Comparison of ENCODE assay signal across 8 mouse cellular contexts in the genomic region with DNA sequence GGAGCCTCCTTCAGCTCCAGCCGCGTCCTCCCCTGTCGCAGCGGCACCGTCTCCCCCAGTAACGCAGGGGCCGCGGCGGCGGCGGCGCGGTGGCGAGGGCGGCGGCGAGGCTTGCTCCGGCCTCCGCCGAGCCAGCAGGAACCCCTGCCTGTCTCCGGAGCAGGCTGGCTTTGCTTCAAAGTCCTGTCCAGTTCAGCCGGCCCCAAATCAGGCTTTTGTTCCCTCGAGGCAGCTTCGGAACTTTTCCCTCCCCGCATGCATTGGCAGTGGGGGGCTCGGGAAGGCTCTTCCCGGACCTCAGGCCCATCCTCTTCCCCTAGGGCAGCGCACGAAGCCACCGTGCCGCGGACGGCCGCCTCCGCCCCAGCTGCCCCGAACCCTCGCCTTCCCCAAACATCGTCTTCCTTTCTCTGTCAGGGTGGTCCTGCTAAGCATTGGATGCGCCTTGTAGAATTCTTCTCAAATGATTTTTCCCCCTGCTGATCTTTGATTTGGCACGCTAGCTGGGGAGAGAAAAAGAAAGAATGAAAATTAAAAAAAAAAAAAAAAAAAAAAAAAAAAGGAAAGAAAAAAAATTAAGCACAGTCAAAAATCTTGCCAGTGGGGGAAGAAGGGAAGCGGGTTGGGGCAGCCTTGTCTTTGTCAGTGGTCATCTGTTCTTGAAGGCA. TPM values are rescaled to one million over a fixed set of nuclear protein-coding genes. Genes with fewer than 3 reads are reported as not detected.
DNase-seq lines count a peak whose midpoint lies in the region; ATAC-seq and TF ChIP-seq lines count a peak whose summit lies in the region.

No protein-coding gene starts in this region.

- WGBS in forebrain, embryonic 11.5 days, result under 1% methylated on average over 41 of the region's 41 CpGs
- under 1% methylated on average over 41 of the region's 41 CpGs for WGBS in heart, embryonic 15.5 days
- WGBS in liver, embryonic 13.5 days (ENCODE audit: insufficient replicate concordance), result under 1% methylated on average over 40 of the region's 41 CpGs
- under 1% methylated on average over 41 of the region's 41 CpGs for WGBS in stomach, embryonic 14.5 days

- H3K27me3 ChIP-seq in forebrain, embryonic 11.5 days (ENCODE audit: control insufficient read depth, insufficient read depth, low read length), result no peaks in the 10 kb centered on the region
- no peaks in the 10 kb centered on the region for H3K27me3 ChIP-seq in heart, embryonic 15.5 days
- H3K27me3 ChIP-seq in liver, embryonic 13.5 days, result peaks cover 35% of the 10 kb centered on the region
- no peaks in the 10 kb centered on the region for H3K27me3 ChIP-seq in stomach, embryonic 14.5 days (ENCODE audit: control insufficient read depth, insufficient read depth, low read length)

- peaks cover 8% of the 10 kb centered on the region for H3K4me1 ChIP-seq in bone marrow macrophage, adult 2 months (ENCODE audit: control insufficient read depth, insufficient read depth, low read length)
- H3K4me1 ChIP-seq in forebrain, embryonic 11.5 days (replicated peaks; ENCODE audit: control insufficient read depth, insufficient read depth, low read length), result no peaks in the 10 kb centered on the region
- H3K4me1 ChIP-seq in heart, embryonic 15.5 days (replicated peaks), result peaks cover 3% of the 10 kb centered on the region; the same call in 1 of the 2 replicates
- H3K4me1 ChIP-seq in liver, embryonic 13.5 days (replicated peaks), result no peaks in the 10 kb centered on the region
- H3K4me1 ChIP-seq in stomach, embryonic 14.5 days (ENCODE audit: control insufficient read depth, insufficient read depth, low read length), result no peaks in the 10 kb centered on the region

- H3K4me3 ChIP-seq in bone marrow macrophage, adult 2 months (ENCODE audit: insufficient read depth, low read length), result peak overlapping the region; percentile 65
- H3K4me3 ChIP-seq in forebrain, embryonic 11.5 days (ENCODE audit: low read depth, low read length), result peak overlapping the region; percentile 57
- H3K4me3 ChIP-seq in heart, embryonic 15.5 days, result peak overlapping the region; percentile 80
- H3K4me3 ChIP-seq in liver, embryonic 13.5 days (replicated peaks), result peak overlapping the region; percentile 59
- peak overlapping the region; percentile 60 for H3K4me3 ChIP-seq in stomach, embryonic 14.5 days (ENCODE audit: low read depth, low read length)

- no peaks in the 10 kb centered on the region for H3K9me3 ChIP-seq in forebrain, embryonic 11.5 days (ENCODE audit: control insufficient read depth, low read length)
- H3K9me3 ChIP-seq in heart, embryonic 15.5 days (replicated peaks), result no peaks in the 10 kb centered on the region
- no peaks in the 10 kb centered on the region for H3K9me3 ChIP-seq in liver, embryonic 13.5 days (replicated peaks)
- H3K9me3 ChIP-seq in stomach, embryonic 14.5 days (ENCODE audit: control insufficient read depth, low read depth, low read length), result no peaks in the 10 kb centered on the region

- peak; percentile 47 to 54 for DNase-seq in B cell, adult 2 months
- peak; percentile 89 for DNase-seq in forebrain, embryonic 11.5 days (ENCODE audit: low spot score)
- peak; percentile 57 to 72 for DNase-seq in kidney, postnatal 25 days
- peak; percentile 4 for DNase-seq in liver, embryonic 13.5 days
- peak; percentile 32 for DNase-seq in naive thymus-derived CD4-positive, alpha-beta T cell, adult 2 months (ENCODE audit: low read depth)

- H3K36me3 ChIP-seq in forebrain, embryonic 11.5 days (ENCODE audit: control insufficient read depth, insufficient read depth, low read length), result no peaks in the 10 kb centered on the region
- H3K36me3 ChIP-seq in heart, embryonic 15.5 days, result no peaks in the 10 kb centered on the region
- H3K36me3 ChIP-seq in liver, embryonic 13.5 days, result no peaks in the 10 kb centered on the region
- no peaks in the 10 kb centered on the region for H3K36me3 ChIP-seq in stomach, embryonic 14.5 days (ENCODE audit: control insufficient read depth, insufficient read depth, low read length)

- H3K4me2 ChIP-seq in forebrain, embryonic 11.5 days (ENCODE audit: low read depth, low read length, severe bottlenecking), result peak overlapping the region; percentile 82
- H3K4me2 ChIP-seq in heart, embryonic 15.5 days, result peak overlapping the region; percentile 97
- peak overlapping the region; percentile 72 for H3K4me2 ChIP-seq in liver, embryonic 13.5 days
- peak overlapping the region; percentile 84 for H3K4me2 ChIP-seq in stomach, embryonic 14.5 days (replicated peaks; ENCODE audit: low read depth, low read length)

- peak overlapping the region; percentile 87 for H3K9ac ChIP-seq in forebrain, embryonic 11.5 days (ENCODE audit: low read length)
- H3K9ac ChIP-seq in heart, embryonic 15.5 days, result peak overlapping the region; percentile 75
- H3K9ac ChIP-seq in liver, embryonic 13.5 days, result peak overlapping the region; percentile 45; the same call in 1 of the 2 replicates
- peak overlapping the region; percentile 57 for H3K9ac ChIP-seq in stomach, embryonic 14.5 days (replicated peaks; ENCODE audit: low read depth, low read length)

- TF ChIP-seq POLR2A in bone marrow macrophage, adult 2 months (IDR thresholded peaks at IDR 0.05; ENCODE audit: borderline replicate concordance, low read depth, low read length), result no peak

- peak; percentile 93 for ATAC-seq in forebrain, embryonic 11.5 days (replicated peaks; ENCODE audit: low FRiP score)
- ATAC-seq in heart, embryonic 15.5 days (replicated peaks; ENCODE audit: insufficient number of reproducible peaks, insufficient read depth, low FRiP score, low read depth), result peak; percentile 90
- ATAC-seq in liver, embryonic 13.5 days (ENCODE audit: low read depth), result no peak
- peak; percentile 82 for ATAC-seq in stomach, embryonic 14.5 days (ENCODE audit: insufficient number of reproducible peaks, insufficient read depth, low FRiP score, low read depth)

- TF ChIP-seq CTCF in bone marrow macrophage, adult 2 months (IDR thresholded peaks at IDR 0.05; ENCODE audit: low read depth, low read length), result no peak

- peak overlapping the region; percentile 27 for H3K27ac ChIP-seq in bone marrow macrophage, adult 2 months (ENCODE audit: insufficient read depth, low read depth, low read length)
- peak overlapping the region; percentile 84 for H3K27ac ChIP-seq in forebrain, embryonic 11.5 days (ENCODE audit: low read depth, low read length)
- peak overlapping the region; percentile 87 for H3K27ac ChIP-seq in heart, embryonic 15.5 days
- peak overlapping the region; percentile 13; the same call in 1 of the 2 replicates for H3K27ac ChIP-seq in liver, embryonic 13.5 days
- peak overlapping the region; percentile 89 for H3K27ac ChIP-seq in stomach, embryonic 14.5 days (ENCODE audit: low read length)

RNA-seq across cellular contexts. Expression of gene Gpr85, which starts 0.9 kb away (rescaled TPM):
- 6.7 and 9.7 TPM in 2 replicates for polyA plus RNA-seq in bone marrow macrophage, adult 2 months (2012; ENCODE audit: insufficient read depth, insufficient read length, missing spikeins)
- polyA plus RNA-seq in forebrain, embryonic 11.5 days (2014; fragmentation: Nextera tagmentation; extraction: Ambion mirVana), result 13.3 and 16.4 TPM in 2 replicates
- polyA plus RNA-seq in heart, embryonic 15.5 days (2015; fragmentation: Nextera tagmentation; extraction: Ambion mirVana), result 3.1 and 3.9 TPM in 2 replicates
- polyA plus RNA-seq in liver, embryonic 13.5 days (2015; fragmentation: Nextera tagmentation; extraction: Ambion mirVana), result 0.69 and 0.74 TPM in 2 replicates
- polyA plus RNA-seq in stomach, embryonic 14.5 days (2014; fragmentation: Nextera tagmentation; extraction: Ambion mirVana), result 6.0 and 6.4 TPM in 2 replicates

RNA-seq across cellular contexts. Expression of gene 2610001J05Rik, which starts 32.5 kb away (rescaled TPM):
- polyA plus RNA-seq in bone marrow macrophage, adult 2 months (2012; ENCODE audit: insufficient read depth, insufficient read length, missing spikeins), result 152 and 158 TPM in 2 replicates
- 80.8 and 87.1 TPM in 2 replicates for polyA plus RNA-seq in forebrain, embryonic 11.5 days (2014; fragmentation: Nextera tagmentation; extraction: Ambion mirVana)
- 110 and 118 TPM in 2 replicates for polyA plus RNA-seq in heart, embryonic 15.5 days (2015; fragmentation: Nextera tagmentation; extraction: Ambion mirVana)
- polyA plus RNA-seq in liver, embryonic 13.5 days (2015; fragmentation: Nextera tagmentation; extraction: Ambion mirVana), result 54.6 and 55.1 TPM in 2 replicates
- polyA plus RNA-seq in stomach, embryonic 14.5 days (2014; fragmentation: Nextera tagmentation; extraction: Ambion mirVana), result 112 and 118 TPM in 2 replicates

Comparison
In these comparisons a context has a peak if more than half of its experiments do, and no peak if none do; other contexts are left out.
1. DNase-seq: peak in every context shown above with its lines; median percentile 89 in forebrain, embryonic 11.5 days; 64 in kidney, postnatal 25 days; 50 in B cell, adult 2 months; 32 in naive thymus-derived CD4-positive, alpha-beta T cell, adult 2 months; 4 in liver, embryonic 13.5 days.
2. H3K27ac ChIP-seq: peak in every context shown above with its lines; median percentile 89 in stomach, embryonic 14.5 days; 87 in heart, embryonic 15.5 days; 84 in forebrain, embryonic 11.5 days; 27 in bone marrow macrophage, adult 2 months; 13 in liver, embryonic 13.5 days.